In genomic region chr12:17431812-17432332, GRCm38 (mm10) we compare ENCODE assay signal across 20 mouse cellular contexts.
A peak's percentile ranks its signal among the peaks of the same experiment; 100 is the strongest.
DNase-seq lines count a peak whose midpoint lies in the region; ATAC-seq lines count a peak whose summit lies in the region.
"Had no signal": no experiment of that assay in that cellular context is flagged by ENCODE, and none has a peak within 500 bp of the region (broad histone marks: within the 10 kb centered on the region; RNA-seq: fewer than 3 reads in every experiment).

No protein-coding gene starts in this region.

- H3K27me3 ChIP-seq in hindbrain, embryonic 14.5 days (ENCODE audit: control insufficient read depth, insufficient read depth, low read length) = no peaks in the 10 kb centered on the region
- H3K27me3 ChIP-seq in forebrain, embryonic 13.5 days = no peaks in the 10 kb centered on the region
- H3K27me3 ChIP-seq: embryonic facial prominence, embryonic 12.5 days; forebrain, embryonic 12.5 days; heart, embryonic 15.5 days; hindbrain, embryonic 15.5 days had no signal

- H3K4me3 ChIP-seq in hindbrain, embryonic 14.5 days (replicated peaks; ENCODE audit: low read length) = no peak overlapping the region
- H3K4me3 ChIP-seq in forebrain, embryonic 13.5 days = no peak overlapping the region
- H3K4me3 ChIP-seq: embryonic facial prominence, embryonic 12.5 days; forebrain, embryonic 12.5 days; heart, adult 2 months; heart, embryonic 15.5 days; hindbrain, embryonic 15.5 days had no signal

- ATAC-seq in hindbrain, embryonic 14.5 days (ENCODE audit: low FRiP score) = no peak
- ATAC-seq in forebrain, embryonic 13.5 days = no peak
- ATAC-seq: forebrain, postnatal 0 days had no signal

- H3K36me3 ChIP-seq in hindbrain, embryonic 14.5 days (replicated peaks; ENCODE audit: control insufficient read depth, insufficient read depth) = peaks cover 41% of the 10 kb centered on the region
- H3K36me3 ChIP-seq in forebrain, embryonic 13.5 days (ENCODE audit: poor library complexity, severe bottlenecking) = peaks cover 53% of the 10 kb centered on the region

- no peaks in the 10 kb centered on the region for H3K4me1 ChIP-seq in hindbrain, embryonic 14.5 days (replicated peaks; ENCODE audit: control insufficient read depth, insufficient read depth, low read length)
- peaks cover 1% of the 10 kb centered on the region for H3K4me1 ChIP-seq in forebrain, embryonic 13.5 days
- H3K4me1 ChIP-seq: embryonic facial prominence, embryonic 12.5 days; forebrain, embryonic 12.5 days; heart, embryonic 15.5 days; hindbrain, embryonic 15.5 days had no signal

- no peak overlapping the region for H3K4me2 ChIP-seq in hindbrain, embryonic 14.5 days (replicated peaks)
- H3K4me2 ChIP-seq in forebrain, embryonic 13.5 days = no peak overlapping the region
- H3K4me2 ChIP-seq: embryonic facial prominence, embryonic 12.5 days; forebrain, embryonic 12.5 days; heart, embryonic 11.5 days; heart, embryonic 15.5 days; hindbrain, embryonic 15.5 days had no signal

- no peaks in the 10 kb centered on the region for H3K9me3 ChIP-seq in hindbrain, embryonic 14.5 days (ENCODE audit: control insufficient read depth, low read length)
- no peaks in the 10 kb centered on the region for H3K9me3 ChIP-seq in forebrain, embryonic 13.5 days (replicated peaks)
- H3K9me3 ChIP-seq: embryonic facial prominence, embryonic 12.5 days; forebrain, embryonic 12.5 days; heart, embryonic 15.5 days; hindbrain, embryonic 15.5 days had no signal

- DNase-seq in spleen, postnatal 36 days (ENCODE audit: low spot score in 2 of 2) = peak; percentile 12 to 17
- no peak for DNase-seq in spleen, adult 18-20 months
- peak; percentile 55 for DNase-seq in CD4-positive, CD25-positive, alpha-beta regulatory T cell, adult 2 months (ENCODE audit: low read depth, low spot score)
- DNase-seq in induced T-regulatory cell, adult 2 months (ENCODE audit: low read depth) = peak; percentile 65
- no peak for DNase-seq in lung, postnatal 14 days
- DNase-seq in hindbrain, embryonic 14.5 days (ENCODE audit: low spot score) = no peak
- DNase-seq: adrenal gland, postnatal 14 days; cerebellum, adult 11-12 months; cerebellum, adult 9-10 months; cerebellum, postnatal 25 days; forebrain, postnatal 0 days; gastrocnemius, postnatal 14 days; heart, adult 2 months; heart, postnatal 14 days had no signal

- H3K27ac ChIP-seq in hindbrain, embryonic 14.5 days = no peak overlapping the region
- no peak overlapping the region for H3K27ac ChIP-seq in forebrain, embryonic 13.5 days
- H3K27ac ChIP-seq: embryonic facial prominence, embryonic 12.5 days; forebrain, embryonic 12.5 days; heart, adult 2 months; heart, embryonic 15.5 days; hindbrain, embryonic 15.5 days had no signal

- WGBS in hindbrain, embryonic 14.5 days = 93% methylated on average over 4 of the region's 4 CpGs
- WGBS in forebrain, embryonic 13.5 days = 81% methylated on average over 4 of the region's 4 CpGs

- H3K9ac ChIP-seq in hindbrain, embryonic 14.5 days = no peak overlapping the region
- no peak overlapping the region for H3K9ac ChIP-seq in forebrain, embryonic 13.5 days
- H3K9ac ChIP-seq: embryonic facial prominence, embryonic 12.5 days; forebrain, embryonic 12.5 days; forebrain, postnatal 0 days; heart, embryonic 15.5 days; hindbrain, embryonic 15.5 days had no signal

Comparison
In these comparisons a context has a peak if more than half of its experiments do, and no peak if none do; other contexts are left out.
1. DNase-seq: peak in spleen, postnatal 36 days (2 of 2), CD4-positive, CD25-positive, alpha-beta regulatory T cell, adult 2 months (single experiment) and induced T-regulatory cell, adult 2 months (single experiment); none in spleen, adult 18-20 months (0 of 2), lung, postnatal 14 days (single experiment) and hindbrain, embryonic 14.5 days (single experiment).